Mouse (Mus musculus) intestine, embryonic 14.5 days (tissue): ENCODE measurements around the gene Spats2l. TPM values are rescaled to one million over a fixed set of nuclear protein-coding genes. Genes with fewer than 3 reads are reported as not detected.
A peak's percentile ranks its signal among the peaks of the same experiment; 100 is the strongest.

ENCODE experiments used
- ATAC-seq: fragments of 200-750 bp; cut with Nextera tagmentation; replicated peaks from 2 replicates; pipeline ENCODE4 v1.8.0; 2017; ENCODE audit warnings: low read depth, moderate number of reproducible peaks, moderate TSS enrichment, moderate library complexity; ENCODE audit not compliant: low FRiP score, low TSS enrichment
- DNase-seq: peaks from one replicate; pipeline ENCODE4 v3.0.0-alpha.2; 2018; ENCODE audit warnings: low spot score
- H3K27ac ChIP-seq: fragments of 300-500 bp; sonication (generic); 2 replicates; pipeline ENCODE4 v1.5.1; 2014; ENCODE audit warnings: low read depth, mild to moderate bottlenecking, control low read depth
- H3K27me3 ChIP-seq: fragments of 300-500 bp; sonication (generic); replicated peaks from 2 replicates; pipeline ENCODE4 v1.6.1; 2014; ENCODE audit warnings: low read length, control low read depth; ENCODE audit not compliant: control insufficient read depth, insufficient read depth
- H3K36me3 ChIP-seq: fragments of 300-500 bp; sonication (generic); 2 replicates; pipeline ENCODE4 v1.6.1; 2014; ENCODE audit warnings: low read length, control low read depth; ENCODE audit not compliant: control insufficient read depth, insufficient read depth
- H3K4me1 ChIP-seq: fragments of 300-500 bp; sonication (generic); replicated peaks from 2 replicates; pipeline ENCODE4 v1.6.1; 2014; ENCODE audit warnings: low read length, control low read depth, mixed read lengths; ENCODE audit not compliant: control insufficient read depth, insufficient read depth
- H3K4me2 ChIP-seq: fragments of 300-500 bp; sonication (generic); 2 replicates; pipeline ENCODE4 v1.6.1; 2014; ENCODE audit warnings: low read length
- H3K4me3 ChIP-seq: fragments of 300-500 bp; sonication (generic); 2 replicates; pipeline ENCODE4 v1.5.1; 2014; ENCODE audit warnings: low read depth, low read length, control low read depth, mixed read lengths
- H3K9ac ChIP-seq: fragments of 300-500 bp; sonication (generic); 2 replicates; pipeline ENCODE4 v1.6.1; 2014; ENCODE audit warnings: mild to moderate bottlenecking, low read length
- H3K9me3 ChIP-seq: fragments of 300-500 bp; sonication (generic); 2 replicates; pipeline ENCODE4 v1.6.1; 2016; ENCODE audit warnings: low read length, control low read depth; ENCODE audit not compliant: control insufficient read depth
- WGBS: fragments of 180-500 bp; shearing (Covaris S2); extraction: QIAGEN DNeasy Blood & Tissue Kit; methylation state at CpG from one replicate; pipeline ENCODE4 v1.1.7; 2014; 5-methylcytosine and 5-hydroxymethylcytosine counted together
- polyA plus RNA-seq: library from polyadenylated mRNA; unstranded; fragments of >200 nt; fragmentation: Nextera tagmentation; extraction: Ambion mirVana; gene quantifications from 2 replicates; pipeline ENCODE4 v1.2.1, GENCODE M21; 2014

Spats2l gene
- polyA plus RNA-seq, 1 experiment from 2014 or later: 77.3 TPM

DNA sequence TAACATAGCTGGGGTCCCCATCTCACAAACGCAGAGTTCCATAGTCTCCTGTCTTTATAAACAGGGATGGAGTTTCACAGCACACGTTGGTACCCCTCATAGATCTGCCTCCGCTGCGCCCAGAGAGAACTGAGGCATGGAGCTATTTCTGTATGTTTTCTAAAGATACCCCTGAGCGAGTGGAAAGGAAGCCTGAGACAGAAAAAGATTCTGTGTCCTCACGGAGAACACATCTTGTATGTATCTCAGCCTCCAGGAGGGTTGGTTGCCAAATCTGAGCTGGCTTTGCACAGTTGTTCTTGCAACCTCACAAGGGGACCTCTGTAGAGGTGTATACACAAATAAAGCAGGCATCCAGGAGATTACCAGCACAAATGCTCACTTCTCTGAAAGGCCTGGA lies 105.0 kb downstream of the Spats2l start:
- no peaks in the 10 kb centered on the region for H3K4me1 ChIP-seq
- no peak overlapping the region for H3K4me2 ChIP-seq
- H3K36me3 ChIP-seq: peaks cover 8% of the 10 kb centered on the region; the same call in 1 of the 2 replicates
- DNase-seq: no peak
- no peak overlapping the region for H3K4me3 ChIP-seq
- no peaks in the 10 kb centered on the region for H3K9me3 ChIP-seq
- no peak overlapping the region for H3K27ac ChIP-seq
- no peak overlapping the region for H3K9ac ChIP-seq
- ATAC-seq: no peak
- 86% methylated on average over 6 of the region's 6 CpGs for WGBS
- H3K27me3 ChIP-seq: no peaks in the 10 kb centered on the region

DNA sequence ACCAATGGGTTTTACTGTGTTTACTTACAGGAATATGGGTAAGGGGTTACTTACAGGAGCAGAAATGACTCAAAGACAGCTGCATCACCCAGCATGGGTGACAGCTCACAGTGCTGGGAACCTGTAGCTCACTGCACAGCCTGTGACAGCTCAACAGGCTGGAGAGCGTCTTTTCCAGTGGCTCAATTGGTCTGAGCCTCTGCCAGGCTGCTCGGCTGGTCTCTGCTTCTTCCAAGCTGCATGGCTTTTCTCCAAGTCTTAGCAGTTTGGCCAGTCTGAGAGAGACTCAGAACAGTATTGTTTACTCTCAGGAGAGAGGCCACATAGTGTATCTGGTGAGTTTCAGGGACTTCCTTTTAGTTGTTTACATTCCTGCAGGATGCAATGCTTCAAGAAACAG lies 110.9 kb downstream of the Spats2l start:
- Histone ChIP-seq H3K36me3 (peaks cover 14% of the 10 kb centered on the region; the same call in 1 of the 2 replicates), H3K27ac (no peak overlapping the region), H3K27me3 (no peaks in the 10 kb centered on the region), H3K4me2 (no peak overlapping the region), H3K9me3 (no peaks in the 10 kb centered on the region), H3K4me1 (no peaks in the 10 kb centered on the region), H3K9ac (no peak overlapping the region), H3K4me3 (no peak overlapping the region)
- WGBS: 23% methylated on average over 2 of the region's 2 CpGs
- DNase-seq (peak; percentile 34), ATAC-seq (no peak; the same call in 1 of the 2 replicates)

DNA sequence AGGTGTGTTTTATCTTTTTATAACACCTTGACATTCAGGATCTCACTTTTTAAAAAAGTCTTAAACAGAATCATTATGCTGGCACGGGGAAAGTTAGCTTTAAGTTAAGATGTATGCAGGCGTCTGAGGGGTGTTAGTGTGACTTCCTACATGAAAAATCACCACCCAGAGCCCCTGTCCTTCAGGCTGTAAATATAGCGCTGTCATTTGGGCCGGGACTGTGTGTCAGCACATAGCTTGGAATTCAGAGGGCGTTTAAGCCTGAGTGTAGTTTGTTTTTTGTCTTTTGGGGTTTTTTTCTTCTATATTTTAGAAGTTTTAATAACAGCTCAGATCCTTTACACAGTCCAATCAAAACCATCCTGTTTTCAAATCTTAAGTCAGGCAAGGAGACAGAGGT lies 115.8 kb downstream of the Spats2l start:
- H3K27ac ChIP-seq: no peak overlapping the region
- H3K27me3 ChIP-seq: no peaks in the 10 kb centered on the region
- 0 out of 2 replicates have a peak, but pooled peaks cover 7% of the 10 kb centered on the region for H3K4me1 ChIP-seq
- ATAC-seq (no peak), DNase-seq (no peak)
- 20% methylated on average over 5 of the region's 5 CpGs for WGBS
- no peaks in the 10 kb centered on the region for H3K9me3 ChIP-seq
- 0 out of 2 replicates have a peak, but pooled peaks cover 9% of the 10 kb centered on the region for H3K36me3 ChIP-seq
- H3K4me3 ChIP-seq: no peak overlapping the region
- H3K9ac ChIP-seq: no peak overlapping the region
- H3K4me2 ChIP-seq: no peak overlapping the region

DNA sequence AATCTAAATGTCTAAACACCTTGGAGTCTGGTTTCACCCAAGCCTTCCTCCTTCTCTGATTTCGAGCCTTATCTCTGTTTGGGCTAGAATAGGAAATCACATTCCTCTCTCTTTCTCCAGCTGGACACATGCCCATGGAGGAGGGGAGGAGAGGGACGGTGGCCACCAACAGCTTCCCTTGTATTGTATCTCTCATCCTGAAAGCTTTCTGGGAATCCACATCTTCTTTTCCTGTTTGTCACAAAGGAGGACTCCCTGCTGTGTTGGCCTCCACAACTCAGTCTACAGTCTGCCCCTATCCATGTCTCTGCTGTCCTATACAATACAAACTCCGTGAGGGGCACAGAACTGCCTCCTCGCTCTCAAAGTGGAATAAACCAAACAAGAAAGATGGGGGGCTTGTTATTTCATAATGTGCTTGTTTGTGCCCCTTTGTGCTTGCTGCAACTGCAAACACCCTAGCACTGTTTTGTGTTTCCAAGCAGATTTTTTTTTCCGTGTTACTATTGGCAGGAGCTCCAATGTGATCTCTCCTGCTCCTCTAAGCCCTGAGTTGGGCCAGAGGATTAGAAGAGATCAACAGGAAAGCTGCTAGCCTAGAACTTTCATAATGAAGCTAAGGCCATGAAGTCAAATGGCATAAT lies 116.4 kb downstream of the Spats2l start:
- Histone ChIP-seq H3K9ac (no peak overlapping the region), H3K9me3 (no peaks in the 10 kb centered on the region), H3K36me3 (0 out of 2 replicates have a peak, but pooled peaks cover 9% of the 10 kb centered on the region), H3K4me1 (0 out of 2 replicates have a peak, but pooled peaks cover 7% of the 10 kb centered on the region), H3K4me2 (no peak overlapping the region), H3K27ac (no peak overlapping the region), H3K27me3 (no peaks in the 10 kb centered on the region), H3K4me3 (no peak overlapping the region)
- WGBS: 37% methylated on average over 5 of the region's 5 CpGs
- DNase-seq: peak; percentile 48
- no peak for ATAC-seq

DNA sequence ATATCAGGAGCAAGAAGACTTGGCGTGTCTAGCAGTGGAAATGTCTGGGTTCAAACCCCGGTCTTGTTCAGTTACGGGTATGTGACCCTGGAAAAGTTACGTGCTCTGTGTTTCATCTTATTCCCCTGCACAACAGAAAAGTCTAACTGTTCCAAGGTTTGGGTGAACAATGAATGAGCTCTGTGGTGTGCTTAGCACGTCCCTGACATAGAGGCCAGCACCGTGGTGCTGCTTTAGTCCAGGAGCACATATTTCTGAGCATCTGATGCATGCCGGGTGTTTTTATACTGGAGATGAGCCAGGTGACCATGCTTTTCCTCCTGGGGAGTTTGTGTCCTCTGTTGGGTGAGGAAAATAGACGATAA lies 116.9 kb downstream of the Spats2l start:
- Histone ChIP-seq H3K27me3 (no peaks in the 10 kb centered on the region), H3K4me2 (no peak overlapping the region), H3K27ac (no peak overlapping the region), H3K36me3 (0 out of 2 replicates have a peak, but pooled peaks cover 9% of the 10 kb centered on the region), H3K9me3 (no peaks in the 10 kb centered on the region), H3K9ac (no peak overlapping the region), H3K4me1 (0 out of 2 replicates have a peak, but pooled peaks cover 7% of the 10 kb centered on the region), H3K4me3 (no peak overlapping the region)
- DNase-seq (peak; percentile 48), ATAC-seq (no peak)
- WGBS: 70% methylated on average over 8 of the region's 8 CpGs

DNA sequence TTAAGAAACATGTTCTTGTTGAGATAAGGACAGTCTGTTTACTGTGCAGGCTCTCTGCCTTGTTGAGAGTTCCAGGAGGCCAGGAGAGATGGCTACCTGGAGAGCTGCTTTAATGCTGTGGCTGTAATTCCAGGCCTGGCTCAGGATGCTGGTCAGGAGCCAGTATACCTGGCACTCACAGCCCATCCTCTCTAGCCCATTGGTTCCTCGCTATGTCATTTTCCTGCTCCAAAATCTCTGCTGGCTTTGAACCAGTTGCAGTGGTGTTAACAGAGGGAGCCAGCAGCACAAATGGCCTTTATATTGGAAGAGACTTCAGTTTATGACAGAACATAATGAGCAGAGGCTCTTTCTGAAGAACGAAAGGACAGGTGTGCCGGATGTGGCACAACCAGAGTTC lies 127.5 kb downstream of the Spats2l start:
- 73% methylated on average over 3 of the region's 3 CpGs for WGBS
- Histone ChIP-seq H3K4me2 (no peak overlapping the region), H3K27me3 (no peaks in the 10 kb centered on the region), H3K4me3 (no peak overlapping the region), H3K9ac (no peak overlapping the region), H3K4me1 (no peaks in the 10 kb centered on the region), H3K27ac (no peak overlapping the region), H3K9me3 (no peaks in the 10 kb centered on the region), H3K36me3 (peaks cover 25% of the 10 kb centered on the region)
- ATAC-seq (no peak), DNase-seq (no peak)

DNA sequence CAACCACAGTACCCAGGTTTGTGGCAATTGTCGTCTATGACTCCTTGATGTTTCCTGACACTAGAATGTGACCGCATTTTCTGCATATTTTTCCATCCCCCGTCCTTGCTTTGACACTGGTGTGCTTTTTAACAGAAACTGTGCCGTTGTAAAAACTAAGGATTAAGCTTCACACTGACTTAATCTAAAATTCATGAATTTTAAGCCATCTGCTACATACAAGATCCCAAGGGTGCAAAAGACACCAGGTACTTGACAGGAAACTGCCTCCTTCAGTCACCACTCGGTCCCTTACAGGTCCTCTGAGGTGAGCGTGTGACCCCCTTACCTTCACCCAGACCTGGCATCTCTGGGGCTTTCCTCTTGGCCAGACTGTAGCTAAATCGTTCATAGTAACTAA lies 129.8 kb downstream of the Spats2l start:
- H3K4me3 ChIP-seq: no peak overlapping the region
- H3K27ac ChIP-seq: no peak overlapping the region
- 88% methylated on average over 7 of the region's 7 CpGs for WGBS
- ATAC-seq (no peak), DNase-seq (no peak)
- no peak overlapping the region for H3K4me2 ChIP-seq
- peaks cover 32% of the 10 kb centered on the region for H3K36me3 ChIP-seq
- H3K9me3 ChIP-seq: no peaks in the 10 kb centered on the region
- H3K4me1 ChIP-seq: 0 out of 2 replicates have a peak, but pooled peaks cover 2% of the 10 kb centered on the region
- no peaks in the 10 kb centered on the region for H3K27me3 ChIP-seq
- H3K9ac ChIP-seq: no peak overlapping the region

DNA sequence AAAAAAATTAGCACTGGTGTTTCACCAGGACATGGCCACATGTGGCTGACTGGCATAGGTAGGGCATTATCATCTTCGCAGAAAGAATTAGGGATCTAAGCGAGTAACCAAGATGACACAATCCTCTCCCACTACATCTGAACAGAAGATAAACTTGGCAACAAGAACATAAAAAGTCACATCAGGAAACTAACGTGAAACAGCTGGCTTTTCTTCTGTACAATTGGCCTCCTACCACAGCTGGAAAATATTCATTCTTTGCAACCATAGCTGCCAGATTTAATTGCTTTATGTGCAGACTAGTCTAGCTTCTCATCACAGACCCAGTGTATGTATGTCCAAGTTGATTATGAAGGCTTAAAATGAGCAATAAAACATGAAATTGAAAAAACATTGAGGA lies 131.9 kb downstream of the Spats2l start:
- Histone ChIP-seq H3K27me3 (no peaks in the 10 kb centered on the region), H3K9ac (no peak overlapping the region), H3K4me3 (no peak overlapping the region), H3K9me3 (no peaks in the 10 kb centered on the region), H3K4me1 (0 out of 2 replicates have a peak, but pooled peaks cover 2% of the 10 kb centered on the region), H3K27ac (no peak overlapping the region), H3K4me2 (no peak overlapping the region), H3K36me3 (peaks cover 27% of the 10 kb centered on the region)
- DNase-seq: no peak
- no peak for ATAC-seq
- 50% methylated on average over 3 of the region's 3 CpGs for WGBS

DNA sequence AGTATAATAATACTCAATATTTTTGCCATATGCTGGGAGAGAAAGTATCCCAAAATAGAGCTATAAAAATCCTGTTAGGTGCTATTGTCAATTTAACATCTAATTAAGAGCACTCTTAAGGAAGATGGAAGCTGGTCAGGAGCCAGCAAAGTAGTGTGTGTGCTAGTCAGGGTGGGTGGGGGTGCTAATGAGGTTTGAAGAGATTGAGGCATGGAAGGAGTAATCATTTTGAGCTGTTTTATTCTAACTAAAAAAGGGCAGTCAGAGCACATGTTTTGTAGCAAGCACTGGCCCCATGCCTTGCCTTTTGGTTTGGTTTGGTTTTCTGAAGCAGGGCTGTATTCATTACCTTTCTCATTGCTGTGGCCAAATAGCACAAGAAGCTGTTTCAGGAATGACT lies 132.3 kb downstream of the Spats2l start:
- Histone ChIP-seq H3K27ac (peak overlapping the region; percentile 39; the same call in 1 of the 2 replicates), H3K36me3 (peaks cover 27% of the 10 kb centered on the region), H3K27me3 (no peaks in the 10 kb centered on the region), H3K9me3 (no peaks in the 10 kb centered on the region), H3K4me2 (no peak overlapping the region), H3K4me1 (0 out of 2 replicates have a peak, but pooled peaks cover 2% of the 10 kb centered on the region), H3K4me3 (no peak overlapping the region), H3K9ac (no peak overlapping the region)
- DNase-seq (no peak), ATAC-seq (no peak)
